Mouse (Mus musculus) small intestine, adult 2 months (tissue): Measurements from ENCODE around the gene Chchd4.

Experiments used
- CTCF ChIP-seq: fragments of 200-500 bp; IDR thresholded peaks from 2 replicates; pipeline ENCODE4 v1.5.1; 2012; ENCODE audit warnings: low read depth, mild to moderate bottlenecking, control low read depth, inconsistent platforms, low read length, moderate library complexity, mixed read lengths; ENCODE audit not compliant: insufficient replicate concordance, insufficient read length; ENCODE audit errors: extremely low read depth
- POLR2A ChIP-seq: fragments of 200-500 bp; IDR thresholded peaks from 2 replicates; pipeline ENCODE4 v1.6.1; 2012; ENCODE audit warnings: low read depth, mild to moderate bottlenecking, control low read depth, inconsistent platforms, low read length, moderate library complexity

DNA sequence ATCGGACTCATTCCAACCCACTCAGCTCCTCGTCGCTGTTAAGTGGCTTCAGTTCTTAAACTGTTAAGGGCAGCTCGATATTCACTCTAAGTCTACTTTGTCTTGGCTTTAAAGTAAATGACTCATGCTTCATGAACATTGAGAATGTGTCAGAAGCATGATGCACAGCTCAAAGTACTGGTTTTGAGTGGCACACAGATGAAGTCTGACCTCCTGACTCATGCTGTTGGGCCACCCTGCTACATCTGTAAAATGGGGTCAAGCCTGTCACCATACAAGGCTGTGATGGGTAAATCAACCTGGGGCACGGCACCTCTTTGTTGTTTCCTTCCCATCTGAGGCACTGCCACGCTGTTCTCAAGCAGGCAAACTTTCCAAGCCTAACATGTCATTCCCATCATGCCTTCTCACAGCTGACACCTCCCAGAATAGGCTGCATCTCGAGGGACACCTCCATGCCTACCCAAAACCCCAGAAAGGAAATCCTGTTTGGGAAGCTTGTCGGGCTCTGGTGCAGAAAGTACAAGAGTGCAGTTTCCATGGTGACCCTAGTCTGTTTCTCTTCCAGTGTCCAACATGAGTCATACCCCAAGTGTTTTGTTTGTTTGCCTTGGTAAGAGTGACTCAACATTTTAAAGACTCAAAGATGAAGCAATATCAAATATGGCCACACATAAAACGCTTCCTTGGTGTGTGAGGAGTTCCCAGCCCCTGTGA is 15.3 kb upstream of the Chchd4 start:
- TF ChIP-seq CTCF: no peak
- TF ChIP-seq POLR2A: no peak
